Mouse (Mus musculus): ENCODE measurements around the gene Trio.

Trio gene

GRCm38 (mm10) chr15:27991892-27992593, 33.6 kb downstream of the Trio start:
- no peak for DNase-seq (ENCODE audit: low spot score)

GRCm38 (mm10) chr15:27991066-27991701, 34.5 kb downstream of the Trio start:
- no peak for DNase-seq (ENCODE audit: low spot score)

DNA sequence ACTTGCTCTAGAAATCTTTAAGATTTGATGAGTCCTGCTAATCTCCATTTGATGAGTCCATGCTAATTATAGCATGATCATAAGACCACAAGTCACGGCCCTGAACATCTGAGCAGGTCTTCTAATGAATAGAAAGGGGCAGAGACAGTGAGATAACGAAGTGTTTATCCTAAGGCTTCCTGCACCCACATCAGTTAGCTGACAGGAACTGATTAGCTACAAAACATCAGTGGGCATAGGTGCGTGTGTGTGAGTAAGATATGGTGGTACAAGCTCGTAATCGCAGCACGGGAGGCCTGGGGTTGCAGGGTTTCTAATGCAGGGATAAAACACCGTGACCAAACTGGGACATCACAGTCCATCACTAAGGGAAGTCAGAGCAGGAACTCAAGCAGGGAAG, 37.7 kb downstream of the Trio start:
- no peak for DNase-seq (ENCODE audit: low spot score)

DNA sequence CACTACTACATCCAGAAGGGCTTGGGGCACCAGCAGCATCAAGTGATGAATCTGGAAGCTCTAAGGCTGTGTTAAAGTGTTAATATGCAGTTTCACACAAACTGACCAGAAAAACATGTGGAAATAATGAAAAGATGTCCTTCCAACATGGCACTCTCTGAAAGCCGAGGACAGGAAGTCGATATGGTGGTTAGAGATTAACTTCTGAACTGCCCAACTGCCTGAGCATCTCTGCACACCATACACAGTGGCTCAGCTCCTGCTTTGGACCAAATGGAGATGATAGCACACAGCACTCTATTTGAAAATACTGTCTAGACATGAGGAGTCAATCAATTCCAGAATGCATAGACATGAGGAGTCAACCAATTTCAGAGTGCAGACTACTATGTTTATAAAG, 40.8 kb downstream of the Trio start:
- DNase-seq (ENCODE audit: low spot score), result no peak

DNA sequence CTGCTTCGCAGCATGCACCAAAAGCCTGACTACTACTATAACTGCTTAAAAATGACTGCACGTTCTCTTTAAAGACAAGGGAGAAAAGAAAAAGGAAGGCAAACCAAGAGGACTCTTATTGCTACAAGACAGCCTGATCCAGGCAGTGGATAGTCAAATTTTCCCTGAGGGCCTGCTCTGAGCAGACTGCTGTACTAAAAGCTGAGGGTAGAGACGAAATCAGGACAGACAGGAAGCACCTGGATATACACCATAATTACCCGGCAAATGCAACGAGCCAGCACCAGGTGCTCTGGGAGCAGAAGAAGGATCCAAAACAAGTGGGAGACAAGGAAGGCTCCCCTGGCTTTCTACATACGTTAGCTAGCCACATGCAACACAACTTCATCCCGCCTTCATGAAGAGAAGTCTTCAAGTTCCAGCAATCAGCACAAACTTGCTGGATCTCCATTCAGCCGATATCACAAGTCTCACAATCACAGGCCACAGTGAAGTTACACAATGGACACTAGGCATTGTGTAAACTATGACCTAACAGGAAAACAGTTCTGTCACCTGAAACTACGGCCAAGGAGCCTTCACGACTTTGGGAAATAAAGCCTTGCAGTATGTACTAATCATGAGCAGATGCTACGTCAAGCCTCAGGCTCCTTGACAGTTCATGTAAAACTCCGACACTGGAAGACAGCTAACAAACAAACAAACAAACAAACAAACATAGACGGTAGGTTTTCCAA, 43.7 kb downstream of the Trio start:
- no peak for DNase-seq (ENCODE audit: low spot score)

- no peak for DNase-seq (ENCODE audit: low spot score)
These were observed 44.4 kb downstream of the Trio start for GRCm38 (mm10) chr15:27981258-27981657.

DNA sequence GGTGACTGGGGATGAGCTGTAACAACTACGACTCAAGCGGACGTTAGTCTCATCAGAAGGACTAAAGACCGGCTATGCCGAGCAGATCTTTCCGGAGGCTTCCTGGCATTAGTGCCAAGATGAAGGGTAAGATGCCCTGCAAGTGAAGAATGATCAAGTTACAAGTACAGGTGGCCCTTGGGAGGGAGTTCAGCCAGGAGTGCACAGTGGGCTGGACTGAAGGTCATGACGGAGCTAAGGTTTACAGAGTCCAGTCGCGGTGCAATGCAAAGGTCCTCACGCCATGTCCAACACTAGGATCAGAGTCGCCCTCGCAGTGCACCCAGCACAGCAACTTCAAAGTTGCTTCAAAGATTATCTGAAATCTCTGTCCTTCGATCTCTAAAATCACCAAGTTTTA, 45.2 kb downstream of the Trio start:
- DNase-seq (ENCODE audit: low spot score), result no peak

DNA sequence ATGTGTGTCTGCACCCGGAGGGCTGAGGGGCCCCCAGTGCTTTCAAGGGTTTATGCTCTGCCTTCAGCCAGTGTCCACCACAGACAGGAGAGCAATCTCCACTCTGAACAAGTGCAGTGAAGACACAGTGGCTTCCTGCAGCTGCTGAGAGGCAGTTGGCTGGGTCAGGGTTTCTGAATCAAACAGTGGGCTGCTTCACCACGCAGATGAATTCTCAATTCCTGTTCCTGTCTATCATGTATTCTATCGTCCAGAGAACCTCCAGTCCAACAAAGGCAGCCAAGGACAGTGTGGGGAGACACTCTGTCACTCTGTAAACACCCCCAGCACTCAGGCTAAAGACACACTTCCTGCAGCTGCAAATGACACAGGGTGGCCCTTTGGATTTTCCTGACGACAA, 48.7 kb downstream of the Trio start:
- no peak for DNase-seq (ENCODE audit: low spot score)

DNA sequence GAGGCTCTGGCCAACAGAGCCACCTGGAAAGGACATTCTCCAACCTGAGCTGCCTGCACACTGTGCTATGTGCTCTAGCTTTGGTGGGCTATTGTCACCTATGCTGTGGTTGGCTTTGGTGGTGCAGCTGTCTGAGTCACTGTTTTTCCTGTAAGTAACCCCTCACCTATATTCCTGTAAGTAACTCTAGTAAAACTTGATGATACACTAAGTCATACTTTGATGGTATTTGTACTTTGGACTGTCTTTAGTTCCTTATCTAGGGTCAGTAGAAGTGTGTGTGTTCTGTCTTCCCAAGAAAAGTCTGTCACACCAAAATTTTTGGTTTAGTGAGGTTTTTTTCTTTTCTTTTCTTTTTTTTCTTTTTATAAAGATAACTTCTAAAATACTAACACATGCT, 49.3 kb downstream of the Trio start:
- no peak for DNase-seq (ENCODE audit: low spot score)

DNA sequence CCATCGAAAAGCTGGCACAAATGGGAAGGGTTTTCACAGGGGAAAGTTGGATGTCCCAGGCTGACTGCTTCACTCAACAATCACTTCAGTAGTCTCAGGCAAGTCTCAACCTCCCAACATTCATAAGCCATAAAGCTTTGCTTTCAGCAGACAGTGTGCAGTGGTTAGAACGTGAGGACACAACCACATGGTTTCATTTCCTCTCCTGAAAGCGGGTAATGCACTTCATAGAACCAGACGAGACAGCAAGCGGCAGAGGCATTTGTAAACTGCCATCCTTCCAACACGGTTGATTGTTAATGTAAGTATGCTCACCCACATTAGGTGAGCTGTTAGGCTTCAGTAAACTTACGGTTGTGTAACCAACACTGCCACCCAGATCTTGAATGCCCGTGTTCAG, 51.0 kb downstream of the Trio start:
- DNase-seq (ENCODE audit: low spot score), result no peak

DNA sequence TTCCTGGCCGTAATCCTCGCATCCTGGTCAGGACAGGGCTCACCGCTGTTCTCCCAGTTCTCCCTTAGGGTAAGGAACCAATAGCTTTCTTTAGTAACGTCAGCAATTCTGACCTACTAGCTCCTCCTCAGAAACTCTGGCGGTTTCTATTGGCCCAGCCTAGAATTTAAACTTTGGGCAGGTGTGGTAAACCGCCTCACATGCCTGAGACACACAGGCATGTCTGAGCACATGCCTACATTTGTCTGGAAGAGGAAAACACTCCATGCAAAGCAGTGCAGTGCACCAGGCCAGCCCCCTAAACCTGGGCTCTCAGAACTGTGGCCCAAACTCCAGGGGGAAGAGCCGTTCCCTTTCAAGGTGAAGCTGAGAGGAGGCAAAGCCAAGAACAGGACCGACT, 57.5 kb downstream of the Trio start:
- DNase-seq (ENCODE audit: low spot score), result no peak

GRCm38 (mm10) chr15:27967128-27967876, 58.3 kb downstream of the Trio start:
- DNase-seq (ENCODE audit: low spot score), result no peak

- DNase-seq (ENCODE audit: low spot score), result no peak
These were observed 60.8 kb downstream of the Trio start for GRCm38 (mm10) chr15:27964877-27965276.

GRCm38 (mm10) chr15:27963506-27963905, 62.1 kb downstream of the Trio start:
- no peak for DNase-seq (ENCODE audit: low spot score)

GRCm38 (mm10) chr15:27960642-27961041, 65.0 kb downstream of the Trio start:
- DNase-seq (ENCODE audit: low spot score), result no peak

- no peak for DNase-seq (ENCODE audit: low spot score)
These were observed 67.8 kb downstream of the Trio start for GRCm38 (mm10) chr15:27957867-27958266.

- no peak for DNase-seq (ENCODE audit: low spot score)
These were observed 70.0 kb downstream of the Trio start for GRCm38 (mm10) chr15:27955614-27956013.

GRCm38 (mm10) chr15:27954356-27954755, 71.3 kb downstream of the Trio start:
- DNase-seq (ENCODE audit: low spot score), result no peak

DNA sequence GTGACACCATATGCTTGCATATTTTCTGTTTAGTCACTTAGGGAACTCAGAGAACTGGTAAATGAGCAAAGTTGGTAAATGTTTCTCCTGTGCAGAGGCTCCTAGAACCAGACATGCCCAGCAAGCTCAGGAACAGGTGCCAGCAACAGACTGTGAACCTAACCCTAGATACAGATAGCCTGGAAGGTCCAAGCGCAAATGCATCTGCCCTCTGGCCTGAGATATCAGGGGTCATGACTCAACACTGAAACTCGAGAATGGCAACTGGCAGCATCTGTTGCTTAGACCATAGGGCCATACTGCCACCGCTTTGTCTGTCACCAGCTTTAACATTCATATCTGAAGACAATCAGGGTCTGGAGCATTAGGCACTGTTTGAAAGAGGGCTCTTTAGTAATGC, 72.1 kb downstream of the Trio start:
- DNase-seq (ENCODE audit: low spot score), result no peak

DNA sequence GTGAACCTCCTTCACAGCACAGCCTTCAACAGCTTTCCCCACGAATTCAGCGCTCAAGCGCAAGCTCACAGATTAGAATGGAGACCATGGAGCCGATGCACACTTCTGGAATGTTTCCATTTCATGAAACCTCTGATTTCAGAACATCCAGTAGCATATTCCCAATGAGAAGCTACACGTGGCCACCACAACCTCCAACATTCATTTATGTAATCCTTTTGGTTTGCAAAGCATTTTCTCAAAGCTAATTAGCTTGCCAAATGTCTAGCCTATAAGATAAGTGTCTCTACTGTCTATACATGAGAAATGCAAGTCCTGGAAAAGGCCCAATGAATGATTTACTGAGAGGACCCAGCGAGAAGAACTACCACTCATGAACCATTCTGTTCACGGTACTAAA, 74.5 kb downstream of the Trio start:
- DNase-seq (ENCODE audit: low spot score), result no peak

DNA sequence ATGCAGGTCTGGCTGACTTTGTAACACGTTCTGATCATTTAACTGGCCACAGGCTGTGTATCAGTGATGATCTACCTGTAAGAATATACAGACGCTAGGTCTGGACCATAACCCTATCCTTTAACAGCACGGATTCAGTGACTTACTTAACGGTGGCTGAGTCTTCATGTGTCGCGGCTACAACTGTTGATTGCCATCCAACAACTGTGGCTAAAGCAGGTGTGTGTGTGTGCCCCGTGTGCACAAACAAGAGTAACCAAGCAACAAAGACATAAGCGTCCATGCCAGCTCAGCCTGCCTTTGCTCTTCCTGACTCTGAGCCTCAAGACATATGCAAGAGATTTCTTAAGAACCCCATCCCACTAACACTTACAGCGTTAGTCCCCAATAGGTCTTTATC, 76.5 kb downstream of the Trio start:
- no peak for DNase-seq (ENCODE audit: low spot score)

DNA sequence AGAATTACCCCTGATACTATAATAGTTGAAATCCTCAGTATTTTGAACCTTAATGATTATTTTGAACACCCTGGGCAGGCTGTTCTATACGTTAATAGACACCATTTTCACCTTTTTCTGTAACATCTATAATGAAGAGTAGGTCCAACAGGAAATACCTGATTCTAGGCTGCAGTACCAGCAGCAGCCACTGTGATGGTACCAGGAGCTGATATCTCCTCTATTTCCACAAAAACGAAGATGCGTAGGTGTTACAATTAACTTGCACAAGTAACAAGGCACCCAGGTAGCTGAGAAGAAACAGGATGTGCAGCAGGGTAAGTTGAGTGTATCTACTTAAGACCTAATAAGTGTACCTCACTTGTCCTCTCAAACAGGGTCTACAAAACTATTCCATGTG, 77.8 kb downstream of the Trio start:
- DNase-seq (ENCODE audit: low spot score), result no peak

DNA sequence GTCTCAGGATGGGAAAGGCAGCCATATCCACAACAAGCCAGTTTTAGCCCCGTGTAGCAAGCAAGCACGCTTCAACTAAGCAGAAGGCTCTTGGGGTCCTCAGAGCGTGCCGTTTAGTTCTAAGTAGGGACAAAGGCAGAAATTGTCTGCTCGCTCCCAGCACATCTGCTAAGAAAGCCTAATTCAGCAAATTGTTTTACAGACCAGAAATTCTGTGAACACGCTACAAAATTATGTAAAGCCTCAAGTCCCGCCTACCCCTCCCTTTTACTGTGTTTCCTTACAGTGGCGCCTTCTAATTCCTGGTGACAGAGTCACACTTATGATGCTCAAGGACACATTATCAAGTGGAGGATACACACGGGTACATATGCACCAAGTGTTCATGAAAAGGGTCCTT, 80.1 kb downstream of the Trio start:
- no peak for DNase-seq (ENCODE audit: low spot score)
